Mouse (Mus musculus) embryonic facial prominence, embryonic 12.5 days (tissue): ENCODE data around the gene Ppp1cc. TPM values are rescaled to one million over a fixed set of nuclear protein-coding genes. Genes with fewer than 3 reads are reported as not detected.
A peak's percentile ranks its signal among the peaks of the same experiment; 100 is the strongest.
"Not testable (repeated sequence)": the region's sequence is repeated elsewhere in the genome, so short reads cannot be mapped to it uniquely, and the experiment has no call there.

Experiments used
- ATAC-seq: fragments of 200-750 bp; cut with Nextera tagmentation; 2 replicates; pipeline ENCODE4 v1.8.0; 2017; ENCODE audit not compliant: insufficient number of reproducible peaks, insufficient read depth, low FRiP score, low TSS enrichment
- H3K27ac ChIP-seq: fragments of 300-500 bp; sonication (generic); 2 replicates; pipeline ENCODE4 v1.5.1; 2016; ENCODE audit warnings: mild to moderate bottlenecking
- H3K27me3 ChIP-seq: fragments of 300-500 bp; sonication (generic); 2 replicates; pipeline ENCODE4 v1.6.1; 2016; ENCODE audit warnings: mild to moderate bottlenecking, moderate library complexity
- H3K36me3 ChIP-seq: fragments of 300-500 bp; sonication (generic); 2 replicates; pipeline ENCODE4 v1.6.1; 2016; ENCODE audit warnings: mild to moderate bottlenecking
- H3K4me1 ChIP-seq: fragments of 300-500 bp; sonication (generic); 2 replicates; pipeline ENCODE4 v1.6.1; 2016
- H3K4me2 ChIP-seq: fragments of 300-500 bp; sonication (generic); replicated peaks from 2 replicates; pipeline ENCODE4 v1.6.1; 2016; ENCODE audit warnings: mild to moderate bottlenecking, moderate library complexity
- H3K4me3 ChIP-seq: fragments of 300-500 bp; sonication (generic); 2 replicates; pipeline ENCODE4 v1.5.1; 2016; ENCODE audit warnings: mild to moderate bottlenecking
- H3K9ac ChIP-seq: fragments of 300-500 bp; sonication (generic); 2 replicates; pipeline ENCODE4 v1.6.1; 2016; ENCODE audit warnings: mild to moderate bottlenecking, moderate library complexity
- H3K9me3 ChIP-seq: fragments of 300-500 bp; sonication (generic); 2 replicates; pipeline ENCODE4 v1.6.1; 2016; ENCODE audit warnings: mild to moderate bottlenecking, moderate library complexity
- WGBS: fragments of 180-500 bp; shearing (Covaris S2); methylation state at CpG from one replicate; pipeline ENCODE4 v1.1.7; 2016; 5-methylcytosine and 5-hydroxymethylcytosine counted together
- polyA plus RNA-seq: library from polyadenylated mRNA; unstranded; fragments of >200 nt; fragmentation: Nextera tagmentation; extraction: Ambion mirVana; gene quantifications from 2 replicates; pipeline ENCODE4 v1.2.1, GENCODE M21; 2016

Ppp1cc gene
- polyA plus RNA-seq, 1 experiment from 2014 or later = 312 TPM

DNA sequence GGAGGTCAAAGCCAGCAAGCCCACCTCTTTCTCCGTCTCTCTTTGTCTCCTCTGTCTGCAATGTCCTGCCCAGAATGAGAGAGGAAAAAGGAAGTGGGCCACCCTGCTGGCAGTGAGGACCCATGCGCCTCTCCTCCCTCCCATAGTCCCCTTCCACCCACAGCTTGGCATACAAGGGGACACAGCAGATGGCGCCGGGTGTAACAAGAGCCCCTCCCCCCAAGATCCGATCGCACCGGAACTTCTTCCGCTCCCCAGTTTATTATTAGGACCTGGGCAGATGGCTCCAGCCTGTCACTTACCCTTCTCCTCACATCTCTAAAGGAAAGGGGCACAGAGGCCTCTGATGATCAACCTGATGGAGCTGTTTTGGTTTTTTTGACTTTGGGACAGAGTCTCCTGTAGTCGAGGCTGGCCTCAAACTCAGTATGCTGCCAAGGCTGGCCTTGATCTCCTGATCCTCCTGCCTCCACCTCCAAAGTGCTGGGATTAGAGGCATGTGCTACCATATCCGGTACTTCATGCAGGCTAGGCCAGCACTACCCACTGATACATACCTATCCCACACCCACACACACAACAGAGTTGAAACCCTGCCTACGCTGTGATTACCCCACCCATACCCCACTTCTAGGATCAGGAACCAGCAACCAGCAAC lies 27.6 kb upstream of the Ppp1cc start:
- Histone ChIP-seq H3K4me2 (no peak overlapping the region), H3K27ac (no peak overlapping the region), H3K4me3 (no peak overlapping the region), H3K27me3 (peaks cover 5% of the 10 kb centered on the region; the same call in 1 of the 2 replicates), H3K9me3 (no peaks in the 10 kb centered on the region), H3K4me1 (peaks cover 18% of the 10 kb centered on the region), H3K36me3 (no peaks in the 10 kb centered on the region), H3K9ac (no peak overlapping the region)
- no peak for ATAC-seq
- WGBS = 85% methylated on average over 11 of the region's 11 CpGs

- Histone ChIP-seq H3K4me3 (peak overlapping the region; percentile 31), H3K9me3 (no peaks in the 10 kb centered on the region), H3K9ac (peak overlapping the region; percentile 40; the same call in 1 of the 2 replicates), H3K27me3 (peaks cover 5% of the 10 kb centered on the region; the same call in 1 of the 2 replicates), H3K4me1 (peaks cover 18% of the 10 kb centered on the region), H3K36me3 (no peaks in the 10 kb centered on the region), H3K27ac (no peak overlapping the region), H3K4me2 (peak overlapping the region; percentile 73)
- ATAC-seq = no peak
- 10% methylated on average over 33 of the region's 34 CpGs for WGBS
Observed at GRCm38 (mm10) chr5:122131076-122132051, 26.7 kb upstream of the Ppp1cc start.

DNA sequence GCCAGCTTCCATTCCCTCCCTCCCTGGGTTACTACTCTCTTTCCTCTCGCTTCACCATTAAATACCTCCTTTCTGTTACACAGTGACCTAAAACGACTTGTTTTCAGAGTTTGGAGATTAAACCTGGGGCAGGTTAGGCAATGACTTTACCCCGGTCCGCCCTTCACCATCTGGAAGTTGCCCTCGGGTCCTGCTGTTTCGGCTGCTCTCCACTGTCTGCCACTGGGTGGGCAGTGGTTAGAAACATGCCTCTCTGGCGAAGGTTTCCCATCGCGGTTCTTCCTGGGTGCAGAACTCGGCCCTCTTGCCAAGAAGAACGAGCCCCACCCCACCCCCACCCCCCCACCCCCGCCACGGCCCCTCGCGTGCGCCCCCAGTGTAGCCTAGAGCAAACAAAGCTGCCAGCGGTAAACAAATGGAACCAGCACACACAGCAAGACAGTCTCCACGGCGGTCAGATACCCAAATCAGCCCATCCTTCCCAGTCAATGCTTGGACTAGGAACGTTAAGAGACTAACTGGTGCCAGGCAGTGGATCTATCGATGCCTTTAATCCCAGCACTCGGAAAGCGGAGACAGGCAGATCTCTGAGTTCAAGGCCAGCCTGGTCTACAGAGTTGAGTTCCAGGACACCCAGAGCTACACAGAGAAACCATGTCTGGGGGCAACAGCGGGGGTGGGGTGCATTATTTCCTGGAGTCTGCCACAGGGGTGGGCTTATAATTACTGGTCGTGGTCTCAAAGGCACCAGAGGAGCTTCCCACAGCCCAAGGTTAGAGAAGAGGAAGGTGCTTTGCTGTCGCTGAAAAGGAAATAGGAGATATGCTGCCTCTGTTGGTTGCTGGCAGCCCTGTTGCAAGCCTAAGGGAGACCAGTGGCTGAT lies 25.7 kb upstream of the Ppp1cc start:
- Histone ChIP-seq H3K9me3 (no peaks in the 10 kb centered on the region), H3K36me3 (no peaks in the 10 kb centered on the region), H3K4me2 (peak overlapping the region; percentile 73), H3K4me3 (peak overlapping the region; percentile 31), H3K4me1 (peaks cover 18% of the 10 kb centered on the region), H3K27me3 (peaks cover 5% of the 10 kb centered on the region; the same call in 1 of the 2 replicates), H3K27ac (no peak overlapping the region), H3K9ac (no peak overlapping the region)
- 20% methylated on average over 26 of the region's 26 CpGs for WGBS
- no peak for ATAC-seq

DNA sequence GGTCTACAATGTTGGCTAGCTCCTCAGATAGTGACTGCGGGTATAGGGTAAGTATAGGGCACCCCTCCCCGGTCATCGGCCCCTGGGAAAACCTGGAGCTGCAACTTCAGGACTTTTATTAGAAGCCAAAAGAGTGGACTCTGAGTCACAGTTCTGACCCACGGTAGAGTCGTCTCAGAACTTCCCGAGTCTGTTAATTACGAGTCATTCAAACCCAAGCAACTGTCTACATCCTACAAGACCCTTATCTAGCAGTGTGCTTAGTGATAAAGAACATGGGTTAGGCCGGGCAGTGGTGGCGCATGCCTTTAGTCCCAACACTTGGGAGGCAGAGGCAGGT lies 25.1 kb upstream of the Ppp1cc start:
- Histone ChIP-seq H3K9ac (no peak overlapping the region), H3K9me3 (no peaks in the 10 kb centered on the region), H3K4me3 (no peak overlapping the region), H3K4me2 (no peak overlapping the region), H3K36me3 (no peaks in the 10 kb centered on the region), H3K4me1 (peaks cover 18% of the 10 kb centered on the region), H3K27me3 (peaks cover 5% of the 10 kb centered on the region; the same call in 1 of the 2 replicates), H3K27ac (no peak overlapping the region)
- 89% methylated on average over 9 of the region's 9 CpGs for WGBS
- no peak for ATAC-seq

- no peaks in the 10 kb centered on the region for H3K36me3 ChIP-seq
- H3K4me1 ChIP-seq = peaks cover 15% of the 10 kb centered on the region
- 87% methylated on average over 14 of the region's 14 CpGs for WGBS
- peaks cover 5% of the 10 kb centered on the region; the same call in 1 of the 2 replicates for H3K27me3 ChIP-seq
- no peak overlapping the region for H3K27ac ChIP-seq
- no peak overlapping the region for H3K9ac ChIP-seq
- no peak overlapping the region for H3K4me2 ChIP-seq
- H3K9me3 ChIP-seq = no peaks in the 10 kb centered on the region
- H3K4me3 ChIP-seq = no peak overlapping the region
- no peak for ATAC-seq
Observed at GRCm38 (mm10) chr5:122134395-122135289, 23.4 kb upstream of the Ppp1cc start.

GRCm38 (mm10) chr5:122135290-122135882 lies 22.7 kb upstream of the Ppp1cc start:
- ATAC-seq = no peak
- Histone ChIP-seq H3K4me1 (peaks cover 15% of the 10 kb centered on the region), H3K27ac (no peak overlapping the region), H3K4me2 (no peak overlapping the region), H3K9me3 (no peaks in the 10 kb centered on the region), H3K9ac (no peak overlapping the region), H3K36me3 (no peaks in the 10 kb centered on the region), H3K4me3 (no peak overlapping the region), H3K27me3 (peaks cover 5% of the 10 kb centered on the region; the same call in 1 of the 2 replicates)
- WGBS = 63% methylated on average over 3 of the region's 3 CpGs

- H3K9me3 ChIP-seq = no peaks in the 10 kb centered on the region
- no peak overlapping the region for H3K4me3 ChIP-seq
- no peaks in the 10 kb centered on the region for H3K36me3 ChIP-seq
- peaks cover 8% of the 10 kb centered on the region; the same call in 1 of the 2 replicates for H3K4me1 ChIP-seq
- ATAC-seq = no peak
- no peak overlapping the region for H3K9ac ChIP-seq
- WGBS = 82% methylated on average over 14 of the region's 14 CpGs
- H3K27me3 ChIP-seq = no peaks in the 10 kb centered on the region
- no peak overlapping the region for H3K27ac ChIP-seq
- no peak overlapping the region for H3K4me2 ChIP-seq
Observed at GRCm38 (mm10) chr5:122136508-122137408, 21.3 kb upstream of the Ppp1cc start.

GRCm38 (mm10) chr5:122138856-122139255 lies 19.2 kb upstream of the Ppp1cc start:
- Histone ChIP-seq H3K27me3 (no peaks in the 10 kb centered on the region), H3K9ac (no peak overlapping the region), H3K36me3 (no peaks in the 10 kb centered on the region), H3K4me3 (no peak overlapping the region), H3K27ac (no peak overlapping the region), H3K4me1 (no peaks in the 10 kb centered on the region), H3K4me2 (no peak overlapping the region), H3K9me3 (no peaks in the 10 kb centered on the region)
- ATAC-seq = no peak
- 72% methylated on average over 15 of the region's 15 CpGs for WGBS

DNA sequence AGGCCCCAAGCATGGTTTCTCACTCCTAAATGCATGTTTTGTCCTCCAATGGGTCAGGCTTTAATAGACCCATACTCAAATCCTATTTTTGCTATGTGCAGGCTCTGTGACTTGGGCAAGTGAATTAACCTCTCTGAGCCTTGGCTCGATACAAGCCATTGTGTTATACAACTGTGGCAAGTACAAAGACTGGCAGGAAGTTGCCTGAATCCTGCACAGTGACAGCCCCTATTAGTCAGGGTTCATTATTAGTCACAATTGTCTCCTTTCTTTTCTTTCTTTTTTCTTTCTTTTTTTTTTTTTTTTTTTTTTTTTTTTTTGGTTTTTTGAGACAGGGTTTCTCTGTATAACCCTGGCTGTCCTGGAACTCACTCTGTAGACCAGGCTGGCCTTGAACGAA lies 18.3 kb upstream of the Ppp1cc start:
- not testable (repeated sequence) for H3K9me3 ChIP-seq, H3K4me2 ChIP-seq, ATAC-seq, H3K27ac ChIP-seq, H3K4me3 ChIP-seq, H3K27me3 ChIP-seq, H3K4me1 ChIP-seq, H3K36me3 ChIP-seq, H3K9ac ChIP-seq
- 71% methylated on average over 2 of the region's 2 CpGs for WGBS

DNA sequence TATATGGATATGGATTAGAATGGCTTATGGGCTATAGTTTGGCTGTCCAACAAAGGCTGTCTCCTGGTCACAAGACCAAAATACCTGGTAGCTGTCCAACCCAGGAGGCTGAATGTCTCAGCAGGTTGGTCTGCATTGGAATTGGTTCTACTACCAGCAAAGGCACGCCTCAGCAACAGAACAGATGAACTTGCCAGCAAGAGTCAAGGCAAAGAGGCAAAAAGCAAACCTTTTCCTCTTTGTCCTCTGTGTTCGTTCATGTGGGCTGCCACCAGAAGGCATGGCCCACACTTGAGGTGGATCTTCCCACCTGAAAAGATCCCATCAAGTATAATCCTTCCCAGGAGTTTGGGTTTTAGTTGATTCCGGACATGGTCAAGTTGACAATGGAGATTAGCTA lies 17.4 kb upstream of the Ppp1cc start, which contains the start of gene Ccdc63:
Gene Ccdc63, minus strand, starts transcription at position 101 of the 400 bp plus-strand sequence.
- H3K9ac ChIP-seq = no peak within 1 kb of the TSS
- 92% methylated on average over 3 of the region's 3 CpGs for WGBS
- no peak for ATAC-seq

More for the DNA sequence above, 17.4 kb upstream of the Ppp1cc start, which contains the start of gene Ccdc63:
- no peak within 1 kb of the TSS for H3K27ac ChIP-seq
- no peaks in the 10 kb centered on the region for H3K9me3 ChIP-seq
- H3K36me3 ChIP-seq = no peaks in the 10 kb centered on the region
- H3K4me1 ChIP-seq = no peaks in the 10 kb centered on the region
- H3K27me3 ChIP-seq = no peaks in the 10 kb centered on the region
- H3K4me3 ChIP-seq = no peak within 1 kb of the TSS
- no peak within 1 kb of the TSS for H3K4me2 ChIP-seq
